Mouse (Mus musculus) gonadal fat pad, adult 2 months (tissue): ENCODE measurements around the gene Gm20388. TPM values are rescaled to one million over a fixed set of nuclear protein-coding genes. Genes with fewer than 3 reads are reported as not detected.

Experiments
- DNase-seq: peaks from one replicate; pipeline ENCODE4 v3.0.0-alpha.2; 2012; ENCODE audit warnings: low read depth
- polyA plus RNA-seq: library from polyadenylated mRNA; depleted of rRNA; stranded (reverse); fragments of >200 nt; gene quantifications from 2 replicates; pipeline ENCODE4 v1.2.3, GENCODE M21; 2012

Gm20388 gene
- polyA plus RNA-seq, 1 experiment, result 119 TPM

DNA sequence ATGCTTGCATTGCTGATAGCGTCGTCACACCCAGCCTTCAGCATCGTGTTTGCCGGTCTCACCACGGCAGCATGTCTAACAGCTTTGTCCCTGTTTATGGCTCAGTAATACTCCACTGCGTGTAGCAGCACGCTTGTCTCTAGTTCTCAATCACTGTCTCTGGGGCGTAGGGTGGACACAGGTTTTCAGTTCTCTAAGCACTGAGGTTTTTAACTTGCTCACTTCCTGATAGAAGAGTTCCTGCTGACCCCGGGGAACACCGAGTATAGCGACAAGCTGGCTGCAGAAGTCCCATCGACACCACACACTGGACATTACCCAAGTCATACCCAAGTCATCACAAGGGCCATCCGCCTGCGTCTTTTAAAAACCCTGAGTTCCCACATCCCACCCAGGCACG, 525.1 kb downstream of the Gm20388 start:
- DNase-seq, result no peak

DNA sequence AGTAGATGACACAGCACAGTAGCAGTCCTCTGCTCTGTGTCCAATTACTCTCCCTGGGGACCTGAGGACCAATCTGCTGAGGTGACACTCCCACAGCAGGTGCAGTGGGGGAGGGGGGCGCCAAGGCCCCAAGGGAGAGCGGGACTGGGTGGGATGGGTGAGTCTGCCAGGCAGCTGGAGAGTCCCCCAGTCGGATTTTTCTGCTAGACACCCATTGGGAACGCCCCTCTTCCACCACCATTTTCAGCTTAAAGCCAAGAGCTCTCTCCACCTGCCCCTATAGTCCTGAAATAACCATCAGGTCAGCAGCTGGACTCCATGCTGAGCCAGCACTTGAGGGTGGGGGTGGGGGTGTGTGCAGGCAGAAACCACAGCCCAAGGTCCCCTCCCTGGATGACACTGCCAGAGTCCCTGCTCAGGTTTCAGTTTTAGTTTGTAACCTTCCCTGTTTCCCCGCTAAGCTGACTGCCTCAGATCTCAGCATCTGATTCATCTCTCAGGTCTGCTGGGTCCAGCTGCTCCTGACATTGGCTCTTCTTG, 525.9 kb downstream of the Gm20388 start:
- DNase-seq, result no peak

DNA sequence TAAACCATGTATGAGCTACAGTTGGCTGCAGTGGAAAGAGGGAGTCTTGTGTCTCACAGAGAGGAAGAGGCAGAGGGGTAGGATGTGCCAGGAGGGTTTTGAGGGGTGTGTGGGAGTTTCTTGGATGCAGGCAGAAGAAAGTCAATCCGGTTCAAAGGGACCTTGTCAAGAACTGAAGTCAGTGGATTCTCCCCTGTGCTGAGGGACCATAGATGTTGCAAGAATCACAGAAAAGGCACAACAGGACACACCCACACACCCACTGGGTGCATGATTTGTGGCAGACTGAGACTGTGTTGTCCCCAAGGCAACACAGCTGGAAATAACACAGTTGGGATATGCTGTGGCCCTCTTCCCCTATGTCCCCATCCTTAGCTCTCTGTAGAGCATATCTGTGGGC, 526.6 kb downstream of the Gm20388 start:
- DNase-seq, result peak; percentile 91

DNA sequence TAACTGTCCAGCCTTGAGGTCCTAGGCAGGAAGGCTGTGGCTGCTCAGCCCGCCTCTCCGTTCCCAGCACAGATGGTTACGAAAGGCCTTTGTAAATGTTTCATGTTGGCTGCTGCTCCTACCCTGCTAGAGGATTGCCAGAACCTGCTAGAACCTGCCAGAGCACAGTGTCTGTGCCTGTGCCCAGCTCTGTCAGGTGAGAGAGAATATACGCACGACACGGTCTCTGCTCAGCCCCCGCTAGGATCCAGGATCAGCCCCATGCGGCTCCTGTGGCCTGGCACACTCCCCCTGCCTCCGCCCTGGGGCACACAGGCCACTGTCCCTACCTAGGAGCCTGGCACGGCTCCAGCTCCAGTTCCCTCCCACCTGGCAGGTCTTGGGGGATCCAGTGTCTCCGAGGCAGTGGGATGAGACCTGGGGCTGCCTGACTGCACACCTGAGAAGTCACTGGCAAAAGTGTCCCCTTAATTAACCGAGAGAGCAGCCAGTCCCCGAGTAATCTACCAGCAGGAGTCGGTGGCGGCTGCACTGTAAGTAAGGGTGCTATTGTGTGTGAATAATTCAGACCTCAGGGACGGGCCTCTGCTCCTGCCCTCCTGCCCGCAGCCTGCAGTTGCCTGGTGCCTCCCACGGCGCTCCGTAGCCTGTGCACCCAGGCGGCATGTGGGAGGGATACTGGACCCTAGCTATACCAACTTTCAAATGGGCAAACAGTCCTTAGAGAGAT, 527.2 kb downstream of the Gm20388 start:
- DNase-seq, result peak; percentile 94

DNA sequence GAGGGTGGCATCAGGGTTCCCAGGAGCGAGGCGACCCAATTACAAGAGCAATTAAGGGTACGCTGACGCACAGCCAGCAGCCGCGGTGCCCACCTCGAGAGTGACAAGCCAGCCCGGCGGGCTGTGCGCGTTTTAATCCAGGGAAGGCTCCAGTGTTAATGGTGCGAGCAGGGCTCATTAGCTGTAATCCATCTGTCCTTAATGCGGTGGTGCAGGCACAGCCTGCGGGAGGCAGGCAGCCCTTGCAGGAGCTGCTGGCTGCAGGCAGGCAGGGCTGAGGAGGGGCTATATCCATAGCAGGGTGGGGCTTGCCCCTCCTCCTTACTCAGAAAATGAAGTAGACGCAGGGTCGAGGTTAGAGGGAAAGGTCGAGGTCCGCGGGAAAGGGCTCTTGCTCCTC, 528.7 kb downstream of the Gm20388 start:
- DNase-seq, result no peak

DNA sequence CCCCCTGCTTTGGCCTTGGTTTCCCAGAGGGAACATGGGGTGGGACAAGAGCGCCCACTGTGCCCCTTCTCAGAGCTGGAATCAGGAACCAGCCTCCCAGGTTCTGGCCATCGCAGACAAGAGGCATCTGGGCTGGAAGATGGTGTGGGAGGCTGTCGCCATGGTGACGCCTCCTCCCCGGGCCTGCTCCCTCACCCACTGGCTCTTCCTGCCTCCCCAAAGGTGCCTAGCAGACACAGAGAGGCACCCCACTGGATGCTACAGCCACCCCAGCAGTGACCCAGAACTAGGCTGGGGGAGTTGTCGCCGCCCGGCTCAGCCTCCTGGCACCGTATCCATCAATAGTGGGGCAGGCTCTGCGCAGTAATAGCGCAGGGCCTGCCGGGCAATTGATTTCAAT, 530.1 kb downstream of the Gm20388 start:
- no peak for DNase-seq

DNA sequence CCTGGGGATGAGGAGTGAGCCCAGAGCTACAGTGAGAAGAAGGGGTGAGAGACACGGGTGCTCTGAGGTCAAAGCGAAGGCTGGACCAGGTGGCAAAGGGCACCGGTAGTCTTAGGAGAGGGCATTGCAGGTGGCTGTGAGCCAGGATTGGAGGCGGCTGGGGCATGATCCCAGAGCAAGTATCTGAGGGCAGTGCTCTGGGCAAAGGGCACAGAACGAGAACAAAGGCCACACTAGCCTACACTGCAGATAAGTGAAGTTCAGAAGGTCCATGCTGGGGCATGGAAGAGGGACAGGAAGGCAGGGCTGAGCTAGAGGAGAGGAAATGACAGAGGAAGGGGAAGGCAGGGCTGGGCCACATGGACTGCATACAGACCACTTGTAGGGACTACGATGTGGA, 531.0 kb downstream of the Gm20388 start:
- DNase-seq, result no peak

DNA sequence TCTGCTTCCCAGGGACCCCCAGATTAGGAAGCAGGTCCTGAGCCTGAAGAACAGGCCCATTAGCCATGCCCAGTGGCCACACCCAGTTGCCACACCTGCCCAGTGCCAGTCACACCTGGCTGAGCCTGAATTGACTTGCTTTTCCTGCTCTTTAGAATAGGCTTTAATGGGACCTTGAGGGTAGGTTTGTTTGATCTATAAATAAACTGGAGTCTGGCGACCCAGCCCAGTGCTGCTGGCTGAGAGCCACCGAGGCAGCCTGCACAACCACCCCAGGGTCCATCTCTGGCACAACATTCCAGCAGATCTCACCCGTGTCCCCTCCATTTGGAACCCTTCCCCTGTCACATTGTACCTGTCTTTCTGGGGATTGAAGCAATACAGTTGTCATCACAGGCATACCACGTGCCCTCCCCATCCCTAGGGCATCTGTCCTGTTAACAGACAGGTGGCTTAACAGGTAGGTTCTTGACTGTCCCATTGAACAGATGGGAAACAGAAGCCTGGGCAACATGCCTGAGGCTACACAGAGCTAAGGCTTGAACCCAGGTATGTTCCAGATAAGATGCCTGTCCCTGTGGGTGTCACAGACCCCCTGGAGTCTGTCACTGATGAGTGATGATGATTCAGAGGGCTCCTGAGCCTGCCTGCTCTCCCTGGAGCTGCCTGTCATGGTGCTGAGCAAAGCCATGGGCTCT, 531.8 kb downstream of the Gm20388 start:
- no peak for DNase-seq

DNA sequence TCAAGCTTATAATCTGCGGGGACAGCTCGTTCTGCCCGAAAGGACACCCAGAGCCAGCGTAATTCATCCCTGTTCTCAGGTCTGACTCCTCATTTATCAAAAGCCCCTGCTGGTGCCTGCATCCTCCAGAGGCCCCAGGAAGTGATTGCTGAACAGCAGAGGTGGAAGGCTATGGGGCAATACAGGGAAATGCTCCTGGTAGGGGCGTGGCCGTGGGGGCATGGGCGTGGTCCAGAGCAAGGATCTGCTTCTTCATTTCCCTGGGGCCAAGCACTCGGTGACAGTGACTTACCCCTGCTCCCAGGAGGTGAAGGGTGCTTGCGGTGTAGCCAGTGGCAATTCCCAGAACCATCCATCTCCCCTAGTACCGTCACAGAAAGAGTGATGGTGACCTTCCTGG, 534.6 kb downstream of the Gm20388 start:
- DNase-seq, result no peak

DNA sequence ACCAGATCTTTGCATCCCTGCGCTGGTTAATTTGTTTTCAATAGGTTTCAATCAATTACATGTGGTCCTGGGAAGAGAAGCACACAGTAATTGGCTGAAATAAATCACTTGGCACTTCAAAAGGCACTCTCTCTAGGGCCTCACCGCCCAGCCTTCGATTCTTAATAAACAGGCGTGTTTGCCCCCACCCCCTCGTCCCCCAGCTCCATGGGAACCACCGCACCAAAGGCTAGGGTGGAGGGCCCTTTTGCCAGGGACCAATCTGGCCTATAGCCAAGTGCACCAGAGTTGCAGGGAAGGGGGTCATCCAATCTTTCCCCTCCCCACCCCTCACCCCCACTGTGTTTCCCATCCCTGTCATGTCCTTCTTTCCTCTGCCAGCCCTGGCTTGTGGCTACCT, 537.5 kb downstream of the Gm20388 start:
- no peak for DNase-seq

DNA sequence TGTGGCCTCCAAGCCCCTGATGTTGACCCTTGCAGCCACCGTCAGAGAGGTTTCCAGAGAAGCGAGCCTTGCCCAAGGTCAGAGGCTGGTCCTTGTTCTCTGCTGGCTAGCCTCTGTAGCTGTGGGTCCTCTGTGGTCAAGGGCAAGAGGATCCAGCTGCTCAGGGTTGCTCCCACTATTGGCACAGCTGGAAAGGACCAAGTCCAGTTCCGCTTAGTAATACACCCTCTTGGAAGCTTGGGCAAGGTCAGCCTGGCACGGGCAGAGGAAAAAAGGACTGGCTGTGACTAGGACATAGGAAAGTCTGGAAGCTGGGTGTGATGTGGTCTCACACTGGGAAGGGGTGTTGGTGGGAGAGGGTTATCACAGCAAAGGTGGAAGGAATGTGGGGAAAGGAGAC, 538.5 kb downstream of the Gm20388 start:
- no peak for DNase-seq

DNA sequence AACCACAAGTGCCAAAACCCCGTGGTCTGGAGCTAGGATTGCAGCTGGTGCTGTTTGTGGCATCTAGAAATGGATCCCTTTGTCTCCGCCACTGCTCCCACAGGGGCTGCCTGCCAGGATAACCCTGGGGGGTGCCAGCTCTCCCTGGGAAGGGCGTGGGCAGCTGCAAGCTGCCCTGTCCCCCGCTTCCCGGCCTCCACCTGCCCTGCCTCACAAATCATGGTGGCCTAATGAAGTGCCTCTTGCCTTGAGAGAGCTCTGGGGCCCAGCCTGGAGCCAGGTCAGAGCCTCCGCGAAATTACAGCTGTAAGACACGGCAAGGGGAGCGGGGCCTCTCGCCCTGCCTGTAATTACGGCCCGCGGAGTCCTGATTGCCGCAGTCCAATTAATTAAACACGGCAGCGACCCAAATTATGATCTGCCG, 539.0 kb downstream of the Gm20388 start:
- DNase-seq, result no peak

DNA sequence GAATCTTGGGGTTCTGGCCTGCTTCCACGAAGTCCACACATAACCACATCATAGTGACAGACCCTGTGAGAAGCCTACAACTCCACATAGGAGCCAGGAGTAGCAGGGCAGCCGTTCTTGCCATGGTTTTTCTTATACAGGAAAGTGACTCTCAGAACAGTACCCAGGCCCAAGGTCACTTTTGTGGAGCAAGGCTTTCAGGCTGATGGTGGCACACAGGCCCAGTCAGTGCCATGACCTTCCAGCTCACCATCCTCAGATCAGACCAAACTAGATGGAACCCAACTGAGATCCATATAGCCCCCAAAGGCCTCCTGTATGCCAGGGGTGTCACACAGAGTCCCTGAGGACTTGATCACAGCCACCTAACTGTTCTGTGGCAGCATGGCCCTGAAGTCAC, 541.5 kb downstream of the Gm20388 start:
- no peak for DNase-seq

DNA sequence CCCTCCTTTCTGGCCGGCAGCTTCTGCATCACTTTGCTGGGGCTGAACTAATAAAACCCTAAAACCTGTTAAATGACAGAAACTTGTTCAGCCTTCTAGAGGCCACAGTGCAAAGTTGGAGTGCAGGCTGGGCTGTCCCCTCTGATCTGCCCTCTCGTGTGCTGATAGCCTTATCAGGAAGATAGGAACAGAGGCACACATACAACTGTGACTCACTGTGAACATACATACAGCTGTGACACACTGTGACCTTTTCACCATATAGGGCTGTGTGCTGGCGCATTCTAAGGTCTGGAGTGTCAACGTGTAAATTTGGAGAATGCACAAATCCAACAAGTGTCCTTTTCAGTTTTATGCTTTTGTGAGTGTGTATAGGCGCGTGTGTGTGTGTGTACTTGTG, 543.8 kb downstream of the Gm20388 start:
- DNase-seq, result no peak

DNA sequence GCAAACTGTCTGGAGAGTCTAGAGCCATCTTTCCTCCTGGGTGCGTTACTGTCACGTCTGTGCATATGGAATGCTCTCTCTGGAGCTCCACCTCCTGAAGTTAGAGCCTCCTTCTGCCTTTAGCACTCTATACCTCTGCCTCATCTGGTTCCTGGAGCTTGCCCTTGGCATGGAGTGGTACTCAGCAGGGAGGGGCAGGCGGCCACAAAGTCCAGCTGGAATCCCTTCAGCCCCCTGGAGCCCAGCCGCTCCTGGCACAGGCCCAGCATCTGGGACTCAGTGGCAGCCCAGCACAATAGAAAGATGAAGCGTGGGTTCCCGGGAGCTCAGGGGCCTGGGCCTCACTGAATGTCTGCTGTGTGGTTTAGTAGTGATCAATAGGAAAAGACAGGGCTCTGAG, 549.7 kb downstream of the Gm20388 start:
- no peak for DNase-seq

DNA sequence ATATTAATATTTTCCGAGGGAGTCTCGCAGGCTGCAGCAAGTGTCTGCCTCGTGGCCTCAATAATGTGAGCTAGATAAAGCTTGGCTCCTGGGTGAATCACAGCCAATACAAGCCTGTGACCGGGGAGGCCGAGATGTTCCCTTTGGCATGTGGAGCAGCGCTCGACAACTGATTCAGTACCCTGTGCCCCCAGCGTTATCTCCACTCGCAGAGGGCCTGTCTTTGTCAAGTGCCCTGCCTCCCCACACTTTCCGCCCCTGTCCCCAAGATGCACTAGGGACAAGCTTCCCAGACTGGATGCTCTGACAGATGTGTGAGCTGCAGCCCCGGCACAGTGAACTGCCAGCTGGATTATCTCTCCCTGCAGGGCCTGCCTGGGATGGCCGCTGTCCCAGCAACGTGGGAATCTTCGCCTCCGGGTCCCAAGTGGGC, 551.5 kb downstream of the Gm20388 start:
- no peak for DNase-seq

DNA sequence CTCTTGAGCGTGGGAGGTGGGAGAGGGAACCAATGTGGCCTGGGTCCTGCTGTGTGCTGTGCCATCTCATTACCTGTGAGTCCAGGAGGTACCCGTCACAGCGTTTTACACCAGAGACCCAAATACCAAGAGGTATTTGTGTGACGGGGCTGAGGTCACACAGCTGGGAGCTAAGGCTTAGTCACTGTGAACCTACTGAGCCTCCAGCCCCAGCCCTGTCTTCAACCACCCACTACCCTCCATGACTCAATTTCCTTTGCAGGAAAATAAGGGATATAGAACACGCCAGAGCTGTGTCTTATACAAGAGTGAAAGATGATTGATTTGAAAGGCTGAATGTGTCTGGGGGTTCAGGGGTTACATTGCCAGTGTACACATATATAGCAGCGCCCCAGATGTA, 552.0 kb downstream of the Gm20388 start:
- DNase-seq, result no peak

DNA sequence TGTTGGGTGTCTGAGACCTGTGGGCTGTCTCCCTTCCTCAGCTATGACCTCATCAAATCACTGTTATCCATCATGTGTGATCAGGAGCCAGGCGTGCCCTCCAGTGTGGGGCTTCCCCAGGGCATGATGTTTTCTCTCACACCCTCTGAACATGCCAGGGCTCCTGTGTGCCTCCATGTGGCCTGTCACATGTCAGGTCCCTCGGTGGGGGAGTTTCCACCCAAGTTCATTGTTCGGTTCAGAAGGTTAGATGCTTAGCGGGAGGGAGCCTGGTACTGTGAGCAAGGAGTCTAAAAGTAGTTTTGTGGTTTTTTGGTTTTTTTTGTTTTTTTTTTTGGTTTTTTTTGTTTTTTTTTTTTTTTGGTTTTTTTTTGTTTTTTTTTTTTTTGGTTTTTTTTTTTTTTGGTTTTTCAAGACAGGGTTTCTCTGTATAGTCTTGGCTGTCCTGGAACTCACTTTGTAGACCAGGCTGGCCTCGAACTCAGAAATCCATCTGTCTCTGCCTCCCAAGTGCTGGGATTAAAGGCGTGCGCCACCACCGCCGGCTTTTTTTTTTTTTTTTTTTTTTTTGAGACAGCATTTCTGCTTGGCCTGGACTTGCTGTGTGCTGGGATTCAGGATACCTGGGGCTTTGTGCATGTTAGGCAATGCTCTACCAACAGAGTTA, 553.4 kb downstream of the Gm20388 start:
- no peak for DNase-seq

DNA sequence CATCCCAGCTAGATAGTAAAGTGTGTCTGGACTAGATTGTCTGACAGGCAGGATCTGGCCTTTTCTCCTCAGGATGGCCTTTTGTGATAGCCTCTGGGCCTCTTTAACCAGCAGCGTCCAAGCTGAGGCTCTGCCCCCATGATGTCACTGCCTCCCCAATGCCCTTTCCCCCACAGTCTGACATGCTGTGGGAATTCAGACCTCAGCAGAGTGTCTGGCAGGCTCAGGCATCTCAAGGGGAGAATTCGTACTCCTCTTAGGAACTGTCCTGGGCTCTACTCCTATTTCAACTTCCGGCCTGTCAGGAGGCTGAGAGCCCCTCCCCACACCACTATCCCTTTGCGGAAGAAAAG, 553.9 kb downstream of the Gm20388 start:
- no peak for DNase-seq

DNA sequence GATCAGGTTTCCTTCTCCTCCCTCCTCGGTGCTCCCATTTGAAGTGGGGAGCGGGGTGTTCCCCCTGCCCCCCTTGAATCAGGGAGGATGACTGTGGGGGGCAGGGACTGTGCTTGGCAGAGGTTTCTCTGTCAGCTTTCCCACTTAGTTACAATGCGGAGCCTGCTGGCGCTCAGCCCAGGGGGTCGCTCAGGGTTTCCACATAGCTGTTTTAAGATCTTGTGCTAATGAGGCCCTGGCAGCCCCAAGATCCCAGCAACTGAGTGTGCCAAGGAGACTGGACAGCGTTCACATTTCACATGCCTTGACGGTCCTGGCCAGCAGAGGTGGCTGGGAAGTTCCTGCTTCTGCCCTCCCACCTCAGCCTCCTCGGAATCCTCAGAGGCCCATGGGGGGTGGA, 555.1 kb downstream of the Gm20388 start:
- DNase-seq, result no peak

DNA sequence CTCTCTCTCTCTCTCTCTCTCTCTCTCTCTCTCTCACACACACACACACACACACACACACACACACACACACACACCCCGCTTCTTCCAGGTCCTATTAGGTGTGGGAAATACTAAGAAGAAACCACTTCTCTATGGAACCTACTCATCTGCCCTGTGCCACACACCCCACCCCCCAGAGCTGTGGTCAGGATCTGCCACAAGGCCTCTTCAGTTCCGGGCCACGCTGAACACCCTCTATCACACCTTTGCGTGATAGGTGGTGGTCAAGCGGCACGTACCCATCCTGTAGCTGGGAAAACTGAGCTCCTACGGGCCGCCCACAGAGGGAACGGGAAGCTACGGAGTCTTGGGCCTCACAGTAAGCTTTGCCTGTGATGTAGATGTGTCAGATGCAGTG, 555.6 kb downstream of the Gm20388 start:
- DNase-seq, result no peak

DNA sequence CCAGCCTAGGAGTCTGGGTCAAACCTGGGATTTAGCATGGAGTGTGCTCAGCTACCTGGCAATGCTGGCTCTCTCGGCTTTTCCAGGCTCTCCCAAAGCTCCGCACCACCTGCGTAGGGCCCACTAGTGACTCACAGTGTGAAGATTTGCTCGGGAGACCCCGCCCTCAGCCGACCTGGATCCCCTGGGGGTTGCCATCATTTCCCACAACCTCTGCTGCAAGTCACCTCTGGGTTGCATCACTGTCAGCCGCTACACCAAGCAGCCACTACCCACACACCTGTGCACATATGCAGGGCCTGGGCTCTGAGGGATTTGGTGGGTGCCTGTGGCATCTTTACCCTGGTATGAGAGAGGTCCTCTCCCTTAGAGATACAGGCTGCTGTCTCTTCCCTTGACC, 557.0 kb downstream of the Gm20388 start:
- DNase-seq, result no peak

DNA sequence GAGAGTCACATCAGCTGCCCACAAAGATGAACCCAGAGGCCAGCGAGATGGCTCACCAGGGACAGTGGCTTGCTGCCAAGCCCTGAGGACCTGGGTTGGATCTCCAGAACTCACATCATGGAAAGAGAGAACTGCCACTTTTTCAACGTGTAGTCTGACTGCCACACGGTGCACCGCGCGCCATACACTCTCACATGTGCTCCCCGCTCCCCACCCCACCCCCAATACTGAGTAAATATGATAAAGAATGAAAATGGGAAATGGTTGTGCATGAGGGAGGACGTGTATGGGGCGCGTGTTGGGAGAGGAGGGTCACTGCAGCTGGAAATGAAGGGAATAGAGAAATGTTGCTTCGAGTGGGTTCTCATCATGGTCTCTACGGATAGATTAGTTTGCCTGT, 559.5 kb downstream of the Gm20388 start:
- no peak for DNase-seq
